Mouse (Mus musculus) hindbrain, postnatal 0 days (tissue): ENCODE data around the gene Foxo3. TPM values are rescaled to one million over a fixed set of nuclear protein-coding genes. Genes with fewer than 3 reads are reported as not detected.
A peak's percentile ranks its signal among the peaks of the same experiment; 100 is the strongest.

ENCODE experiments used
- ATAC-seq: fragments of 200-750 bp; cut with Nextera tagmentation; 2 replicates; pipeline ENCODE4 v1.8.0; 2017; ENCODE audit warnings: mild to moderate bottlenecking, moderate TSS enrichment, moderate library complexity
- DNase-seq: peaks from one replicate; pipeline ENCODE4 v3.0.0-alpha.2; 2015; ENCODE audit warnings: low spot score
- H3K27ac ChIP-seq: fragments of 300-500 bp; sonication (generic); 2 replicates; pipeline ENCODE4 v1.5.1; 2014; ENCODE audit warnings: mild to moderate bottlenecking
- H3K27me3 ChIP-seq: fragments of 300-500 bp; sonication (generic); 2 replicates; pipeline ENCODE4 v1.6.1; 2014; ENCODE audit warnings: low read length, mixed read lengths; ENCODE audit not compliant: insufficient read depth
- H3K36me3 ChIP-seq: fragments of 300-500 bp; sonication (generic); 2 replicates; pipeline ENCODE4 v1.6.1; 2014; ENCODE audit warnings: low read length, mixed read lengths; ENCODE audit not compliant: insufficient read depth
- H3K4me1 ChIP-seq: fragments of 300-500 bp; sonication (generic); 2 replicates; pipeline ENCODE4 v1.6.1; 2014; ENCODE audit warnings: antibody characterized with exemption, low read length, mixed read lengths; ENCODE audit not compliant: insufficient read depth
- H3K4me2 ChIP-seq: fragments of 300-500 bp; sonication (generic); 2 replicates; pipeline ENCODE4 v1.6.1; 2014; ENCODE audit warnings: low read depth, mild to moderate bottlenecking, low read length, moderate library complexity, mixed read lengths
- H3K4me3 ChIP-seq: fragments of 300-500 bp; sonication (generic); 2 replicates; pipeline ENCODE4 v1.5.1; 2014; ENCODE audit warnings: low read length
- H3K9ac ChIP-seq: fragments of 300-500 bp; sonication (generic); replicated peaks from 2 replicates; pipeline ENCODE4 v1.6.1; 2014; ENCODE audit warnings: mild to moderate bottlenecking, low read length, moderate library complexity, mixed read lengths
- H3K9me3 ChIP-seq: fragments of 300-500 bp; sonication (generic); 2 replicates; pipeline ENCODE4 v1.6.1; 2016; ENCODE audit warnings: low read length, mixed read lengths
- CTCF ChIP-seq: IDR thresholded peaks from 2 replicates; pipeline ENCODE4 v1.5.1; 2016; ENCODE audit warnings: antibody characterized with exemption, control low read depth, low read depth
- WGBS: fragments of 180-500 bp; shearing (Covaris S2); extraction: QIAGEN DNeasy Blood & Tissue Kit; methylation state at CpG from one replicate; pipeline ENCODE4 v1.1.7; 2014; 5-methylcytosine and 5-hydroxymethylcytosine counted together
- polyA plus RNA-seq: library from polyadenylated mRNA; unstranded; fragments of >200 nt; fragmentation: Nextera tagmentation; extraction: Ambion mirVana; gene quantifications from 2 replicates; pipeline ENCODE4 v1.2.1, GENCODE M21; 2015
- total RNA-seq: library from RNA; depleted of rRNA; stranded (reverse); fragments of >200 nt; gene quantifications from 2 replicates; pipeline ENCODE4 v1.2.3, GENCODE M21; 2014

The Foxo3 gene
- total and polyA plus RNA-seq, 2 experiments from 2014 or later = 8.6 to 54.7 TPM

DNA sequence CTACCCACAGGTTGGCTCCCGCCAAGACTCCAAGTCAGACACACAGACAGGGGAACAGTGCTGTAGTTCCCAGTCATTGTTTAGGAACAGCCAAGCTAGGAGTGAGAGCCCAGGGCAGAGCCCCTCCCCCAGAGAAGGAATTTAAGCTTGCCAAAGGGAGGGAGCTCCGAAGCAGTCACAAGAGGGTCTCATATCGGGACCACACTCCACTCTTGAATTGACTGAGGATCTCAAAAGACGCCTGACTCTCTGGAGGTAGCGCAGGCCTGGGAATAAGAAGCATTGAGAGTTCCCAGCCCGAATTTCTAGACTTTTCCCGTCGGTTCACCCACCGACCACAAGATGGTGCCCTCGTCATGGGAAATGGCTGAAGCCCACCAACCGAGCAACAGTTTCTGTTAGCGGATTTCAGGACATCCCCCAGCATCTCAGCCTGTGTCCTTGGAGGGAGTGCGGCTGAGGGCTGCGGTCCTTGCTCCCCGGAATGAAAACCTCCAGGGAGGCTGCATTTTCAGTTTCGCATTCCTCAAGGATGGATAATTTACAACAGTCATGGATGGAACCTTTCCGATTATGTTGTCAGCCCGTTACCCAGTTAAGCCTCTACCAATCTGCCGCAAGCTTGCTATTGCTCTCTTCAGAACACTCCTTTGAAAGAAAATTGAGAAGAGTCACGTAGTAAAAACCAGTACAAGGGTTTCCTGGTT, 31.6 kb upstream of the Foxo3 start:
- no peaks in the 10 kb centered on the region for H3K4me1 ChIP-seq
- no peaks in the 10 kb centered on the region for H3K27me3 ChIP-seq
- H3K9me3 ChIP-seq = no peaks in the 10 kb centered on the region
- H3K27ac ChIP-seq = no peak overlapping the region
- no peaks in the 10 kb centered on the region for H3K36me3 ChIP-seq
- H3K4me3 ChIP-seq = peak overlapping the region; percentile 24
- peak overlapping the region; percentile 58 for H3K4me2 ChIP-seq
- WGBS = 5% methylated on average over 20 of the region's 20 CpGs
- DNase-seq = peak; percentile 91
- TF ChIP-seq CTCF = peak; percentile 93
- H3K9ac ChIP-seq = peak overlapping the region; percentile 30; the same call in 1 of the 2 replicates
- peak; percentile 87 for ATAC-seq

DNA sequence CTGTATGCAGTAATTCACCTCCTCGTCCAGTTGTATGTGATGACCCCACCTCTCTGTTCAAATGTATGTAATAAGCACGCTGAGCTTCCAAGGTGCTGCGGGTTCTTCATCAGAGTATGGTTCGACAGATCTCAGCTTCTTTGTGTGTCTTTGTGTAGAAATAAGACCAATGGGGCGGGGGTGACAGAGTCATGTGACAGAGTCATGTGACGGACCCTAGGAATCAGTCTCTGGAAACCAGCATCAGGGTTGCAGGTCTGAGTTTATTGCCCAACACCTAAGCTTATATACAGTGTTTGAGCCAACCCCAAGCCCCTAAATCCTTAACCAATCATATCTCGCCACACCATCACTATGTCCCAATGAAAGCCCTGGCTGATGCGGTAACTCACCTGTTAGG, 29.9 kb upstream of the Foxo3 start:
- H3K36me3 ChIP-seq = no peaks in the 10 kb centered on the region
- no peak for DNase-seq
- no peaks in the 10 kb centered on the region for H3K27me3 ChIP-seq
- no peak overlapping the region for H3K9ac ChIP-seq
- H3K9me3 ChIP-seq = no peaks in the 10 kb centered on the region
- TF ChIP-seq CTCF = no peak
- no peak overlapping the region for H3K4me3 ChIP-seq
- H3K27ac ChIP-seq = no peak overlapping the region
- 90% methylated on average over 8 of the region's 8 CpGs for WGBS
- no peak for ATAC-seq
- no peak overlapping the region for H3K4me2 ChIP-seq
- no peaks in the 10 kb centered on the region for H3K4me1 ChIP-seq

DNA sequence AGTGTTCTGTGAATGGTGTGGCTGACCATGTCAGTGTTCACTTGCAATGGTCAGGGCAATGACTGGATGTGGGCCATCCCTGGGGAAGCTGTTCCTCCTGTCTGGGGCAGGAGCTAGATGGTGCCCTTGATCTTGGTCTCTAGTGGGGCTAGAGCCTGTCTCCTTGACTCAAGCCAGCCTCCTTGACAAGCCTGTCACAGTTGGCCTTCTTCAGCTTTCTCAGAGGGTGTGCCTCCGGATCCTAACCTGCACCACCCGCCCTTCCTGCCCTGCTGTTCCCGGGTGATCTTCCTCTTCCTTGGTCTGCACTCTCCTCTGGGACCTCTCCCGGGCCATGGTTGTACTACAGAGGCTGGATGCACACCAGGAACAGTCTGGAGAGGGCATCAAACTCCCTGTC, 24.2 kb upstream of the Foxo3 start:
- Histone ChIP-seq H3K27ac (no peak overlapping the region), H3K36me3 (no peaks in the 10 kb centered on the region), H3K9me3 (no peaks in the 10 kb centered on the region), H3K9ac (no peak overlapping the region), H3K4me3 (no peak overlapping the region), H3K4me1 (no peaks in the 10 kb centered on the region), H3K27me3 (no peaks in the 10 kb centered on the region), H3K4me2 (no peak overlapping the region)
- no peak for DNase-seq
- WGBS = 54% methylated on average over 4 of the region's 4 CpGs
- TF ChIP-seq CTCF = no peak
- no peak for ATAC-seq

DNA sequence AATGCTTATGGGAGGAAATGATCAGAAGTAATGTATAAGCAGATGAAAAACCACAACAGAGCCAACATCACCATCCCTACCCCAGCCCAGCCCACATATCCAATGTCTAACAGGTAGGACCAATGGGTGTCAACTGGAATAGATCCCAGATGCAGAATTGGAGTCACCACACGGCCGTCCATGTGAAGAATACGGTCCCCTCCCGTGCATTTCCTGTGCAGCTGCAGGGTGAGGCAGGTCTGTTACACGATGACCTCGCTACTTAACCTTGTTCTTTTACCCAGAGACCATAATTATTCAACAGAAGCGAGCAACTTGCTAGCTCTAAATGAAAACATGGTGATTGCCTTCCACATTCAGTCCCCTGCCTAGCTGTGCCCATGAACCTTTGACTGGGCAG, 23.4 kb upstream of the Foxo3 start:
- TF ChIP-seq CTCF = no peak
- no peak overlapping the region for H3K4me3 ChIP-seq
- H3K4me2 ChIP-seq = no peak overlapping the region
- no peak overlapping the region for H3K9ac ChIP-seq
- 72% methylated on average over 7 of the region's 7 CpGs for WGBS
- no peaks in the 10 kb centered on the region for H3K36me3 ChIP-seq
- no peak overlapping the region for H3K27ac ChIP-seq
- no peak for DNase-seq
- H3K27me3 ChIP-seq = no peaks in the 10 kb centered on the region
- no peaks in the 10 kb centered on the region for H3K4me1 ChIP-seq
- ATAC-seq = no peak
- H3K9me3 ChIP-seq = no peaks in the 10 kb centered on the region

DNA sequence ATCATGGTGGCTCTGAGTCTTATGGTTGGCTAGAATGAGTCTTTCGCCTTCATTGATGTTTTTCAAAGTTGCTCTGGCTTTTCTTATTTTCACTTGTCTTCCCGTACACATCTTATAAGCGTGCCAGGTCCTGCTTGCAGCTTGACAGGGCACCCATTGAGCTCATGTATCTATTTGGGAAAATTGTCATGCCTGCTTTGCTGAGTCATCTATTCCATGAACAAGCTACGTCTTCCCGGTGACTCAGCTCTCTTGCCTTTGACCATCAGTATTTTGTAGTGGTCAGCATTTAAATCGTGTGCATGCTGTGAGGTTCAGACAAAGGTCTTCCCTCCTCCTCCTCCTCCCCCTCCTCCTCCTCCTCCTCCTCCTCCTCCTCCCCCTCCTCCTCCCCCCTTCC, 22.9 kb upstream of the Foxo3 start:
- Histone ChIP-seq H3K4me3 (no peak overlapping the region), H3K9me3 (no peaks in the 10 kb centered on the region), H3K36me3 (no peaks in the 10 kb centered on the region), H3K9ac (no peak overlapping the region), H3K4me1 (no peaks in the 10 kb centered on the region), H3K27ac (no peak overlapping the region), H3K4me2 (no peak overlapping the region), H3K27me3 (no peaks in the 10 kb centered on the region)
- TF ChIP-seq CTCF = no peak
- DNase-seq (no peak), ATAC-seq (no peak)
- 67% methylated on average over 6 of the region's 6 CpGs for WGBS

DNA sequence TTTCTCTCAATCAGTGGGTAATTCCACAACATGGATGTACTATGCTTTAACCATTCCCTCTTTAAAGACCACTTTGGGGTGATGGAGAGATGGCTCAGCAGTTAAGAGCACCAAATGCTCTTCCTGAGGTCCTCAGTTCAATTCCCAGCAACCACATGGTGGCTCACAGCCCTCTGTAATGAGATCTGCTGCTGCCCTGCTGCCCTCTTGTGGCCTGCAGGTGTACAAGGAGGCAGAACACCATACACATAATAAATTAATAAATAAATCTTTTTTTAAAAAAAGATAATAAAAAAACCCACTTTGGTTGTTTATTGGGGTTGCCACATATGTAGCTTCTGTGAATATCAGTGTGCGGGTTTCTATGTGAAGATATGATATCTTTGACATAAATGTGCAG, 21.4 kb upstream of the Foxo3 start:
- ATAC-seq (no peak), DNase-seq (no peak)
- Histone ChIP-seq H3K9ac (no peak overlapping the region), H3K27ac (no peak overlapping the region), H3K4me2 (no peak overlapping the region), H3K4me1 (no peaks in the 10 kb centered on the region), H3K27me3 (no peaks in the 10 kb centered on the region), H3K4me3 (no peak overlapping the region), H3K9me3 (no peaks in the 10 kb centered on the region), H3K36me3 (no peaks in the 10 kb centered on the region)
- WGBS = 97% methylated on average over 1 of the region's 1 CpGs
- peak; percentile 41 for TF ChIP-seq CTCF

DNA sequence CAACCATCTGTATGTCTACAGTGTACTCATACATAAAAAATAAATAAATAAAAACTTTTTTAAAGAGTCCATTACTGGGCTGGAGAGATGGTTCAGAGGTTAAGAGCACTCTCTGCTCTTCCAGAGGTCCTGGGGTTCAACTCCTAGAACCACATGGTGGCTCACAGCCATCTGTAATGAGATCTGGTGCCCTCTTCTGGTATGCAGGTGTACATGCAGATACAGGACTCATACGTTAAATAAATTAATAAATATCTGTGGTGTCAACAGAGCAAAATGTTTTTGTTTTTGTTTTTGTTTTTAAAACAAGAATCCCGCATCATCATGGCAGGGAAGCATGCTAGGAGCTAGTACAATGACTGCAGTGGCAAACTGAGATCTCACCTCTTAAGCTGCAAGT, 20.6 kb upstream of the Foxo3 start:
- no peak overlapping the region for H3K27ac ChIP-seq
- no peak for ATAC-seq
- no peaks in the 10 kb centered on the region for H3K27me3 ChIP-seq
- H3K4me3 ChIP-seq = no peak overlapping the region
- no peak overlapping the region for H3K9ac ChIP-seq
- no peaks in the 10 kb centered on the region for H3K9me3 ChIP-seq
- no peak for DNase-seq
- no peak overlapping the region for H3K4me2 ChIP-seq
- H3K36me3 ChIP-seq = no peaks in the 10 kb centered on the region
- H3K4me1 ChIP-seq = no peaks in the 10 kb centered on the region
- 0 out of 2 replicates have a peak, but pooled peaks have one; percentile 23 for TF ChIP-seq CTCF
- WGBS = 86% methylated on average over 2 of the region's 2 CpGs
